Mouse (Mus musculus): ENCODE results near the gene B4galnt2.

DNA sequence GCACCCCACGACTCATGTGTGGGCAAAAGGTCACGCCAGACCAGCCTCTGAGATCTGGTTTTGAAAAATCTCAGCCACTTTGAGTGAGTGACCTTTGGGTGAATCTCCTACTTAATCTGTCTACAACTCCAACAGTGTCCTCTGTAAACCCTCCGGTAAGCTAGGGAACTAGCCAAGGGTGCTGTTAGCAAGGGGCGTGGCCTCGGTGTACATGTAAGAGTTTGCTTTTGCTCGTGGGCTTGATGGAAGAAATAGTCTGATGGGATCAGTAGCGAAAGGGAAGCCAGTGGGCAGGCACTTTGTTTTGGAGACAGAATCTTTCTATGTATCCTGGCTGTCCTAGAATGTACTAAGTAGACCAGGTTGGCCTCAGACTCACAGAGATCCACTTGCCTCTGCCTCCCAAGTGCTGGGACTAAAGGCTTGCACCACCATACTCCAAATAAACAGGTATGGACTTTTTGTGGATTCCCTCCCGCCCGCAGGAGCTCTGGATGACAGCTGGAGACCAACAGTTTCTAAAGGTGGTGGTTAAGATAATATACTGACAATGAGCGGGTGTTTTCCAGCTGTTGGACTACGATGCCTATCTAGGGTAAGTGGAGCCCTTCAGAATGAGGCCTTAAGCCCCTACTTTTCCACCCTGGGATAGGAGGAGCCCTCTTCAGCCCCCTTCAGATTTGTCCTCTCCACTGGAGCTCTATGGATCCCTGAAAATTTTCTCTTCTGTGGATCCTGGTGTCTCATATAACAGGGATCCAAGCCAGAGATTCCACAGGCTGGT is 86.3 kb downstream of the B4galnt2 start:
- TF ChIP-seq POLR2A (IDR thresholded peaks at IDR 0.05; ENCODE audit: extremely low read depth, insufficient read depth, low read length) (no peak), CTCF (IDR thresholded peaks at IDR 0.05; ENCODE audit: extremely low read depth, insufficient read depth, low read length) (no peak)

Data from cortical plate, adult 2 months (tissue).